Mouse (Mus musculus) thymus, adult 18-20 months (tissue): ENCODE measurements around the gene Zfp423.

Source experiments
- DNase-seq, 2 experiments: peaks; one replicate each; pipeline ENCODE4 v3.0.0; 2022; ENCODE audit warnings: mixed read lengths in 2 of 2

Zfp423 gene

GRCm38 (mm10) chr8:87800121-87800520, 159.3 kb downstream of the Zfp423 start:
- no peak for DNase-seq

DNA sequence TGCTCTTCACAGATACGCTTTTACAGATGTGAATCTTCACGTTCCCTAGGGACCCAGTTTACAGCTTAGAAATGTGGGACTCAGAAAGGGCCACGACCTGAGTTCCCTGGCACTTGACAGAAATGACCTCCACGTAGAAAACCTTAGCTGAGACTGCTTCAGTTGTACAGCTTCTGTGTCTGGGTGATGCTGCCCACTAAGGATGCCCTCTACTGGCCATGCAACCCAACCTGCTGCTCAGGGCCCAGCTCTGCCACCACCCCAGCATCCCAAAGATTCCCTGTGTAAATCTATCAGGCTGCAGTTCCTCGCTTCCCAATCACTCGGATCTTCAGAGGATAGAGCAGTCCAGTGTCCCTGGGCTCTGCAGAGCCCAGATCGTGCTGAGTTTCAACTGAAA, 163.2 kb downstream of the Zfp423 start:
- DNase-seq = no peak

DNA sequence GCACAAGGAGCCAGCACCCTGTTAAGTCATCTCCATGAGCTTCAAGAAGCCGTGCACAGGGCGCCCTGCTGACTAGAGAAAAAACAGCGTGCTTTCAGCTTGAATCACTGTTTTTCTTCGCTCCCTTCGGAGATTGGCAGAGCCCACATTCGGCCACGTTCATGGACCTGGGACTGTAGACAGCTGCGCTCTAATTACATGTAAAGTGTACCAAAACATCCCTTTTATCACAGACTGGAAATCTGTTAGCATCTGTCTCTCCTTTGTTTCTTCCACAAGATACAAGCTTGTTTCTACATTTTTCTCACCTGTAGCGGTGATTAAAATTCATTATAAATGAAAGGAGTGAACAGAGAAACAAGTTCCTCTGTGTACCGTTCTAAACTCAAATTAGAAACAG, 164.8 kb downstream of the Zfp423 start:
- no peak for DNase-seq

DNA sequence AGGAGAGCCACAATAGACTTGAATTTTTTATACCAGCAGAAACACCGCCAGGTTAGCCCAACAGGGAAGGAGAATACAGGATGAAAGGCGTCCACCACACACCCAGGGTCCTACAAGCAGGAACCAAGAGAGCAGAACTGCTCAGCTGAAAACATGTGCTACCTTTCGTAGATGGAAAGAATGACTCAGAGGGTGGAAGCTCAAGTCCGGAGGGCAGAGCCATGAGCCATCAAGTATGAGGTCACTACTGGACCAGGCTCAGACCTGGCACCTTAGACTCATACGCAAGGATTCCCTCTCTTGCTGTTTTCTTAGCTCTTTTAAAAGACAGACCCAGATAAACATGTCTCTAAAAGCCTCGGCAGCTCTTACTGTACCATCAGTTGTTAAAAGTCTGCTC, 168.3 kb downstream of the Zfp423 start:
- DNase-seq = no peak

- no peak for DNase-seq
Observed at GRCm38 (mm10) chr8:87784641-87785439, 174.6 kb downstream of the Zfp423 start.

- DNase-seq = no peak
Observed at GRCm38 (mm10) chr8:87784227-87784626, 175.2 kb downstream of the Zfp423 start.

- no peak for DNase-seq
Observed at GRCm38 (mm10) chr8:87783198-87783597, 176.2 kb downstream of the Zfp423 start.

- no peak for DNase-seq
Observed at GRCm38 (mm10) chr8:87777586-87777985, 181.8 kb downstream of the Zfp423 start.

DNA sequence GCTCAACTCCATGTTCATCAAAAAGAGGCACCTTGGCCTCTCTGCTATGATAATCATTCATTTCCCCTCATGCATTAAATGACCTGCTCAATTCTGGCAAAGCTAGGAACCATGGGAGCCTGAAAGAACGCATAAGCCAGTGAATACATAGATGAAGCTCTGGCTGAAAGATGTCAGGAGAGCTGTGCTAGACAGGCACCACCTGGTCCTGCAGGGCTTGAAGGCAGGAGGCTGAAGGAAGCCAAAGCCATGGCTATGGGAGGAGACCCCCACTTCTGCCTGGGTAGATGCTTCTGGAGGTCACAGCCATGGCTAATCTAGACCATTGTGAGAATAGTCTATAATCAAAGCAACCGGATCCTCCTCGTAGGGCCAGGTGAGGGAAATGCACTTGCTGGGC, 183.5 kb downstream of the Zfp423 start:
- DNase-seq = no peak

GRCm38 (mm10) chr8:87774966-87775365, 184.4 kb downstream of the Zfp423 start:
- no peak for DNase-seq

DNA sequence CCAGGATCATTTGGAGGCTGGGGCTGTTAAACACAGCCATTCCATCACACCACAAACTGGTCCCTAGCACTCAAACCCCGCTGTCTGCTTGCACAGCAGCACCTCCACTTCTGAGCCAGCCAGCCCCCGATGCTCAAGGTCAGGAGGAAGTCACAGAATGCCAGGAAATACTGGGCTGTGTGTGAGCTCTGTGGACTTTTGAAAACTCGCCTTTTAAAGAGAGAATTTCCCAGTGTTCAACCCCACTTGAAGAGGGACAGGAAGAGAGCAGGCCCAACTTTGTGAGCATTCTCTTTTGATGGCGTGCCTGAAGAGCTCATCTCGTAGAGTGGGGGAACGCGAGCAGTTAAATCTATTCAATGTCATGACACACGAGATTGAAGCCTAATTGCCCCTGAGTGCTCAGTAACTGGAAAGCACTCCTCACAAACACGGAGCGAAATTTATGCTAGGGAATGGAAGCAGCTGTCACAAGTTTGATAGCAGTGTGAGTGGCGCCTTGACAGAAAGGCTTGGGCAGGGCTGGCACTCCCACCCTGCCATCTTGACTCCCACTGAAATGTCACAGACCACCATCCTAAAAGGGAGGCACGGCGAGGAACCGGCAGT, 186.4 kb downstream of the Zfp423 start:
- DNase-seq = no peak

- DNase-seq = no peak
Observed at GRCm38 (mm10) chr8:87767882-87768281, 191.5 kb downstream of the Zfp423 start.

DNA sequence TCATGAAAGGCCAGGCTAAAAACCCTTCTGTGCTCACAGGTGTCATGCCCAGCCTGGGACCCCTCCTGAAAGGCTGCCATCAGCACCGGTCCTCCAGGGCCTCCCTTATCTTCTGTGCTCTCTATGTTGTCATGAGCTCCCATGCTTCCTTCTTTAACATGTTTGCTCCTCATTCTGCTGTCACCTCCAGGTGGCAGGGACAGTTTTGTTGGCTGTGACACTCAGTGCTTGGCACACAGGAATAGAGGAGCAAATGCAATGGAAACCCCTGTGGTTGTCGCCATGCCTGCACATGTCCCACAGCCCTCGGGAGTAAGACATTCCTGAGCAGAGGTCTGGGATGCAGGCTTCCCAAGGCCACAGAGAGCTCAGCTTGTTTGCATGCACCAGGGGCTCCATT, 194.1 kb downstream of the Zfp423 start:
- no peak for DNase-seq

DNA sequence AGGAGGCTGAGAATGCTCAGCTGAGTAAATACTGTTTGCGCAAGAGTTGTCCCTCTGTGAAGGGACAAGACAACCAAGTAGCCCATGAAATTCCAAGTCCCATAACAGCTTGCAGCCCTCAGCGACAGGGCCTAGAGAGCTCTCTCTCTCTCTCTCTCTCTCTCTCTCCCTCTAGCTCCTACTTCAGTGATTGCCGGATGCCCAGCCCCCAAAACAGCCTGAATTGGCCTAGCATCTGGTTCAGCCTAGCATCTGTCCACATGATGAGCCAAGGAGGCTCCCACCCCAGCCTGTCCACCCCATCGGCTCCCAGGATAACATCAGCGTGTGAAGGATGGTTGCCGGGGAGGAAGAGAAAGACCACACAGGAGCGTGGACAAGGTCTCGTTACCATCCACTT, 200.6 kb downstream of the Zfp423 start:
- no peak for DNase-seq

GRCm38 (mm10) chr8:87754853-87755252, 204.5 kb downstream of the Zfp423 start:
- no peak for DNase-seq

DNA sequence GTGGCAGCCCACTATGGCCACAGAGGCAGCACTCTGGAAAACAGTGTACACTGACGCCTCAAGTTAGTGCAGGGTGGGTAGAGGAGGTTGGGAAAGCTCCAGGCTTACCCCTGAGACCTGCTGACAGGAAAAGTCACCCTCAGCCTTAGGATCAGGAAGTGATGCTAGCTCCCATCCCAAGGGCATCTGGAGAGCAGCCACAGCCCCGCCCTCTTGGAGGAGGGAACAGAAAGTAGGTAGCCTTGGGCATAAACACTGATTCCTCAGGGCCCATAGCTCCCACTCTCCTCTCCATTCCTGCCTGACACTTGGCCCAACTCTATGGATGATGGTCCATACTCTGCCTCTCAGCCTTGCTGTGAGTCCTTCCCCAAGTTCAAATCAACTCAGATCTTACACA, 205.8 kb downstream of the Zfp423 start:
- no peak for DNase-seq

GRCm38 (mm10) chr8:87753148-87753547, 206.2 kb downstream of the Zfp423 start:
- DNase-seq = no peak

GRCm38 (mm10) chr8:87752710-87753109, 206.7 kb downstream of the Zfp423 start:
- DNase-seq = no peak

GRCm38 (mm10) chr8:87747582-87747981, 211.8 kb downstream of the Zfp423 start:
- no peak for DNase-seq

DNA sequence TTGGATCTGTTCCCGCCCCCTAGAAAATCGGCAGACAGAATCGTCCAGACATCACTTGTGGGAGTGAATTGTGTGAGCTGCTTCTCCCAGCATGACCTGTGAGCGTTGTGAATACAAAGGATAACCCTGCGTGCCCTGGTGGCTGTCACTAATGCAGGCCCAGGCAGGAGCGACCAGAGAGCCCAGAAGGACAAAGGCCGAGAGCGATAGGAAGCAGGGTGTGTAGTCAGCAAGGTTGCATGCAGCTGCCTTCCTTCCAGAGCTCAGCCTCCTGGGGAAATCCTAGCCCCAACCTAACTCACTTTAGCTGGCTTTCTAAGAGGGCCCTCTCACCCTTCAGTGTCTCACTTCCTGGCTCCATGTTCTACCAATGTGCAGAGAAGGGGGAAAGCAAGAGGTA, 212.3 kb downstream of the Zfp423 start:
- DNase-seq = no peak

DNA sequence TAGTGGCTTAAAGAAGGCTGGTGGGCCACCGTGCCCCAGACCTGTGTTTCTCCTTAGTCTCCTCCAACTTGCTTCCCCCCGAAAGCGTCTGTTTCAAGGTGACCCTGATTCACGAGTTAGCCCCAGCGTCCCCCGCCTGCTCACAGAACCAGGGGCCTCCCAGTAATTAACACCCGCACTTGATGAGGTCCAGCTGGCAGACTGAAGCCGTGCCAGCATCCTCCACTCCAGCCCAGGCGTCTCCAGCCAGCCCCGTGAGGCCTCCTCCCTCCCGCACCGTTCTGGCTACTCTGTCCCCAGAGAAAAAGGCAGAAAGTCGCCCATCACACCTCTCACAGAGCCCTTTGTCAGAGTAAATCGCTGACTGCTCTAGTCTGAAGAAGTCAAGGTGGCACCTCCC, 213.3 kb downstream of the Zfp423 start:
- no peak for DNase-seq

DNA sequence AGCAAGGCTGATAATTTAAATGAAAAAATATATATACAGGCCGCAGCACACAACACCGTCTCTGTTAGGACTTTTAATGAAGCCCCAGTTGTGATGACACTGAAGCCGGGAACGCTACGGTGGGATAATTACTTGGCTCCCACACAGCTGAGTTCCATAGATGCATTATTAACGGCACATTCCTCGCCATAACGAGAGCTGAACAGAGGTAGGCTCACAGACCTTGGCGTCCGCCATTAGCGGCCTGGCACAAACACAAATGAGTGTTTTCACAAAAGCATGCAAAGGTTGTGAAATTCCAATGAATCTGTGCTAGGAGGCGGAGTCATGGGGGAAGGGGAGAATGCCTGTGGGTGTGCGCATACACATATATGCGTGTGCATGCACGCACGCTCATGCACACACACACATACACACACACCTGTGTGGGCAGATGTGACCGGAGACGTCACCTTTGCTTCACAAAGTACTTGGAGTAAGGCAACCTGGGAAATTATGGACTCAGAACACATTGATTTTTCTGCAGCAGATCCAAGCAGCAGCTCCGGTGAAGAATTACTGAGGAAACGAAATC, 214.2 kb downstream of the Zfp423 start:
- no peak for DNase-seq

DNA sequence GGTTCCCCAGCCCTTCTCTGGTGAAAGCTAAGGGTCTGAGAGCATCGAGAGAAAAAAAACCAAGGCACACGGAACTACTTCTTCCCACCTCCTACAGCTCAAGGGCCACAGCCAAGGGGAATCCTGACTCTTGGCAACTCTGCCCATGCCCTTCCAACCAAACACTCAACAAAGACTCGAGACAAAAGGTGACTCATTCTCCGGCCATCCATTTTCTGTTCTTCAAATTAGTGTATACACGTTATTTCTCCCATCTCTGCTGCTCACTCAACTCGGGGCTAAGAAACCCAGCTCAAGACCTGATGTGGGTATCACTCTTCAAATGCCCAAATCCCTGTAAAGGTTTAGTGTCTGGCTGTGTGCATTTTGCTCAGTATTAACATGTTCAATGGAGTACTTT, 214.8 kb downstream of the Zfp423 start:
- no peak for DNase-seq

DNA sequence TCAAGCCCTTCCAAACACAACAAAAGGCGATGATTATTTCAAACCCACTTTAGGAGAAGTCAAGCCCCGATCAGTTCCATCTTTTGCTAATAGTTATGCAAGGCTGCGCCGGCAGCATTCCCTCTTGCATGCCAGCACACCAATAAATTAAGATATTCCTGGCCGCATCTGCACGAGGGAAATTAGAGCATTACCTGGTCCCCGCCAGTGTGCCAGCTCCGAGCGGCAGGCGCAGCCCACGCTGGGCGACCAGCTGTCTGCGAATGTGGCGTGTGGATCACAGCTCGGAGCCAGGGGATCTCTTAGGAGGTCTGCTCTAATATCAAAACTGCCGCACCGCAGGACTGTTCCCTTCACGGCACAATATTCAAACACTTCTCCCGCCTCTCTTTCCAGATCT, 217.4 kb downstream of the Zfp423 start:
- no peak for DNase-seq
